Mouse (Mus musculus): ENCODE measurements at regions not wholly inside any gene's neighbourhood (a gene's known extent, or its start where the extent isn't known, plus 50 kb on each side); places are given as distances from the start of the nearest gene placed in this dataset.

GRCm38 (mm10) chr7:136570911-136571310 lies 323.5 kb upstream of the Mgmt start:
- no peak for DNase-seq

GRCm38 (mm10) chr7:136581896-136582295 lies 312.5 kb upstream of the Mgmt start:
- DNase-seq: no peak

GRCm38 (mm10) chr7:136584361-136584760 lies 310.1 kb upstream of the Mgmt start:
- DNase-seq: no peak

- no peak for DNase-seq
Observed at GRCm38 (mm10) chr7:136588491-136588890, 305.9 kb upstream of the Mgmt start.

GRCm38 (mm10) chr7:136590947-136591346 lies 303.5 kb upstream of the Mgmt start:
- DNase-seq: no peak

- no peak for DNase-seq
Observed at GRCm38 (mm10) chr7:136607278-136608120, 286.9 kb upstream of the Mgmt start.

GRCm38 (mm10) chr7:136613496-136613895 lies 280.9 kb upstream of the Mgmt start:
- DNase-seq: no peak

- DNase-seq: no peak
Observed at GRCm38 (mm10) chr7:136624496-136624895, 269.9 kb upstream of the Mgmt start.

- no peak for DNase-seq
Observed at GRCm38 (mm10) chr7:136631089-136631488, 263.3 kb upstream of the Mgmt start.

- DNase-seq: no peak
Observed at GRCm38 (mm10) chr7:136640160-136640559, 254.3 kb upstream of the Mgmt start.

GRCm38 (mm10) chr7:136640771-136641170 lies 253.6 kb upstream of the Mgmt start:
- no peak for DNase-seq

GRCm38 (mm10) chr7:136649796-136650195 lies 244.6 kb upstream of the Mgmt start:
- DNase-seq: no peak

GRCm38 (mm10) chr7:136659930-136660329 lies 234.5 kb upstream of the Mgmt start:
- DNase-seq: no peak

GRCm38 (mm10) chr7:136660401-136660800 lies 234.0 kb upstream of the Mgmt start:
- no peak for DNase-seq

- no peak for DNase-seq
Observed at GRCm38 (mm10) chr7:136664424-136665082, 229.9 kb upstream of the Mgmt start.

GRCm38 (mm10) chr7:136665901-136666300 lies 228.5 kb upstream of the Mgmt start:
- no peak for DNase-seq

GRCm38 (mm10) chr7:136666707-136667106 lies 227.7 kb upstream of the Mgmt start:
- DNase-seq: no peak

- no peak for DNase-seq
Observed at GRCm38 (mm10) chr7:136670675-136671074, 223.7 kb upstream of the Mgmt start.

GRCm38 (mm10) chr7:136674159-136674558 lies 220.3 kb upstream of the Mgmt start:
- DNase-seq: no peak

GRCm38 (mm10) chr7:136675041-136675440 lies 219.4 kb upstream of the Mgmt start:
- DNase-seq: no peak

GRCm38 (mm10) chr7:136676104-136676503 lies 218.3 kb upstream of the Mgmt start:
- DNase-seq: no peak

GRCm38 (mm10) chr7:136676987-136677545 lies 217.3 kb upstream of the Mgmt start:
- DNase-seq: no peak

- no peak for DNase-seq
Observed at GRCm38 (mm10) chr7:136689579-136689978, 204.8 kb upstream of the Mgmt start.

- no peak for DNase-seq
Observed at GRCm38 (mm10) chr7:136706246-136706645, 188.2 kb upstream of the Mgmt start.

Data from thymus, postnatal 14 days (tissue).